Mouse (Mus musculus) myocyte (in vitro differentiated cells): ENCODE measurements at regions not wholly inside any gene's neighbourhood (a gene's known extent, or its start where the extent isn't known, plus 50 kb on each side); places are given as distances from the start of the nearest gene placed in this dataset.

Source experiments
- MYOG ChIP-seq, 3 experiments: IDR thresholded peaks; one replicate each; pipeline ENCODE4 v1.6.1; 2011; ENCODE audit warnings: control low read depth in 2 of 3, low read depth in 2 of 3, mild to moderate bottlenecking in 2 of 3; ENCODE audit not compliant: insufficient read length in 2 of 3, control insufficient read depth in 1 of 3, insufficient read depth in 1 of 3
- TCF12 ChIP-seq: IDR thresholded peaks from one replicate; pipeline ENCODE4 v1.6.1; 2011; ENCODE audit warnings: mild to moderate bottlenecking, control low read depth; ENCODE audit not compliant: poor library complexity, insufficient read depth, severe bottlenecking

GRCm38 (mm10) chr2:178862620-178863019 is 432.3 kb downstream of the Cdh26 start:
- TF ChIP-seq MYOG (IDR thresholded peaks at IDR 0.05; ENCODE audit: control insufficient read depth in 1 of 3, insufficient read depth in 1 of 3, insufficient read length in 2 of 3, low read depth in 2 of 3) (no peak), TCF12 (no peak)
